Mouse (Mus musculus) limb, embryonic 15.5 days (tissue): ENCODE data around the gene Cd68. TPM values are rescaled to one million over a fixed set of nuclear protein-coding genes. Genes with fewer than 3 reads are reported as not detected.

Experiments used
- ATAC-seq: fragments of 200-750 bp; cut with Nextera tagmentation; 2 replicates; pipeline ENCODE4 v1.8.0; 2017; ENCODE audit warnings: low read depth, moderate TSS enrichment; ENCODE audit not compliant: insufficient number of reproducible peaks, low FRiP score, low TSS enrichment
- H3K27ac ChIP-seq: fragments of 300-500 bp; sonication (generic); 2 replicates; pipeline ENCODE4 v1.5.1; 2015; ENCODE audit warnings: moderate library complexity, mild to moderate bottlenecking, inconsistent platforms
- H3K27me3 ChIP-seq: fragments of 300-500 bp; sonication (generic); 2 replicates; pipeline ENCODE4 v1.6.1; 2015; ENCODE audit warnings: inconsistent platforms
- H3K36me3 ChIP-seq: fragments of 300-500 bp; sonication (generic); 2 replicates; pipeline ENCODE4 v1.6.1; 2015; ENCODE audit warnings: inconsistent platforms
- H3K4me1 ChIP-seq: fragments of 300-500 bp; sonication (generic); 2 replicates; pipeline ENCODE4 v1.6.1; 2015; ENCODE audit warnings: inconsistent platforms
- H3K4me2 ChIP-seq: fragments of 300-500 bp; sonication (generic); 2 replicates; pipeline ENCODE4 v1.6.1; 2015; ENCODE audit warnings: mild to moderate bottlenecking, inconsistent platforms
- H3K4me3 ChIP-seq: fragments of 300-500 bp; sonication (generic); 2 replicates; pipeline ENCODE4 v1.5.1; 2015; ENCODE audit warnings: mild to moderate bottlenecking, inconsistent platforms
- H3K9ac ChIP-seq: fragments of 300-500 bp; sonication (generic); 2 replicates; pipeline ENCODE4 v1.6.1; 2015; ENCODE audit warnings: inconsistent platforms
- H3K9me3 ChIP-seq: fragments of 300-500 bp; sonication (generic); 2 replicates; pipeline ENCODE4 v1.6.1; 2016; ENCODE audit warnings: inconsistent platforms
- WGBS: fragments of 180-500 bp; shearing (Covaris S2); methylation state at CpG from one replicate; pipeline ENCODE4 v1.1.7; 2015; 5-methylcytosine and 5-hydroxymethylcytosine counted together
- polyA plus RNA-seq: library from polyadenylated mRNA; unstranded; fragments of >200 nt; fragmentation: Nextera tagmentation; extraction: Ambion mirVana; gene quantifications from 2 replicates; pipeline ENCODE4 v1.2.1, GENCODE M21; 2015

Gene Cd68
- polyA plus RNA-seq, 1 experiment from 2014 or later, result 18.2 TPM

- peak within 1 kb of the TSS; percentile 85 for H3K9ac ChIP-seq
- H3K4me1 ChIP-seq, result peaks cover 66% of the 10 kb centered on the region
- peak within 1 kb of the TSS; percentile 79 for H3K4me3 ChIP-seq
- peak; percentile 93 for ATAC-seq
- H3K9me3 ChIP-seq, result no peaks in the 10 kb centered on the region
- WGBS, result under 1% methylated on average over 80 of the region's 80 CpGs
- peaks cover 35% of the 10 kb centered on the region for H3K36me3 ChIP-seq
- peak within 1 kb of the TSS; percentile 69 for H3K4me2 ChIP-seq
- no peaks in the 10 kb centered on the region for H3K27me3 ChIP-seq
- peak within 1 kb of the TSS; percentile 94 for H3K27ac ChIP-seq
Measured at GRCm38 (mm10) chr11:69681314-69682208, 15.6 kb upstream of the Cd68 start, which contains the start of gene Senp3. Gene Senp3, minus strand, starts transcription at chr11:69682084.

GRCm38 (mm10) chr11:69680136-69680855 is 14.3 kb upstream of the Cd68 start:
- Histone ChIP-seq H3K9ac (no peak overlapping the region), H3K27me3 (no peaks in the 10 kb centered on the region), H3K4me3 (peak overlapping the region; percentile 79), H3K27ac (no peak overlapping the region), H3K4me2 (peak overlapping the region; percentile 69), H3K36me3 (peaks cover 48% of the 10 kb centered on the region), H3K4me1 (peaks cover 53% of the 10 kb centered on the region), H3K9me3 (no peaks in the 10 kb centered on the region)
- no peak for ATAC-seq
- 88% methylated on average over 30 of the region's 30 CpGs for WGBS

GRCm38 (mm10) chr11:69679144-69679543 is 13.2 kb upstream of the Cd68 start:
- H3K9ac ChIP-seq, result no peak overlapping the region
- H3K4me3 ChIP-seq, result no peak overlapping the region
- peaks cover 42% of the 10 kb centered on the region for H3K4me1 ChIP-seq
- H3K27me3 ChIP-seq, result no peaks in the 10 kb centered on the region
- no peak for ATAC-seq
- no CpG with 5 or more reads among the region's 2 CpGs for WGBS
- no peak overlapping the region for H3K27ac ChIP-seq
- no peak overlapping the region for H3K4me2 ChIP-seq
- no peaks in the 10 kb centered on the region for H3K9me3 ChIP-seq
- peaks cover 59% of the 10 kb centered on the region for H3K36me3 ChIP-seq

GRCm38 (mm10) chr11:69672211-69672706 is 6.3 kb upstream of the Cd68 start, which contains the start of gene Eif4a1:
Gene Eif4a1, minus strand, starts transcription at chr11:69672423.
- Histone ChIP-seq H3K36me3 (peaks cover 76% of the 10 kb centered on the region), H3K9me3 (no peaks in the 10 kb centered on the region), H3K9ac (peak within 1 kb of the TSS; percentile 95), H3K4me3 (peak within 1 kb of the TSS; percentile 96), H3K4me1 (peaks cover 27% of the 10 kb centered on the region), H3K27me3 (no peaks in the 10 kb centered on the region), H3K27ac (peak within 1 kb of the TSS; percentile 98), H3K4me2 (peak within 1 kb of the TSS; percentile 82)
- WGBS, result under 1% methylated on average over 36 of the region's 36 CpGs
- peak; percentile 98 for ATAC-seq

- WGBS, result 0% methylated on average over 43 of the region's 43 CpGs
- no peaks in the 10 kb centered on the region for H3K9me3 ChIP-seq
- peaks cover 73% of the 10 kb centered on the region for H3K36me3 ChIP-seq
- peak overlapping the region; percentile 82 for H3K4me2 ChIP-seq
- ATAC-seq, result no peak
- H3K9ac ChIP-seq, result peak overlapping the region; percentile 95
- H3K27me3 ChIP-seq, result no peaks in the 10 kb centered on the region
- H3K4me3 ChIP-seq, result peak overlapping the region; percentile 96
- peak overlapping the region; percentile 98 for H3K27ac ChIP-seq
- H3K4me1 ChIP-seq, result peaks cover 27% of the 10 kb centered on the region
Measured at GRCm38 (mm10) chr11:69671726-69672124, 5.8 kb upstream of the Cd68 start.

- peaks cover 27% of the 10 kb centered on the region for H3K4me1 ChIP-seq
- no peaks in the 10 kb centered on the region for H3K9me3 ChIP-seq
- ATAC-seq, result peak; percentile 74
- H3K27me3 ChIP-seq, result no peaks in the 10 kb centered on the region
- peak overlapping the region; percentile 95 for H3K9ac ChIP-seq
- peak overlapping the region; percentile 98 for H3K27ac ChIP-seq
- under 1% methylated on average over 55 of the region's 61 CpGs for WGBS
- peak overlapping the region; percentile 82 for H3K4me2 ChIP-seq
- H3K4me3 ChIP-seq, result peak overlapping the region; percentile 96
- peaks cover 73% of the 10 kb centered on the region for H3K36me3 ChIP-seq
Measured at GRCm38 (mm10) chr11:69670786-69671725, 5.1 kb upstream of the Cd68 start.

GRCm38 (mm10) chr11:69666665-69667005 is 682 bp upstream of the Cd68 start:
- Histone ChIP-seq H3K4me1 (peaks cover 31% of the 10 kb centered on the region), H3K4me2 (no peak overlapping the region), H3K9me3 (no peaks in the 10 kb centered on the region), H3K27me3 (no peaks in the 10 kb centered on the region), H3K9ac (no peak overlapping the region), H3K27ac (no peak overlapping the region), H3K36me3 (peaks cover 70% of the 10 kb centered on the region), H3K4me3 (no peak overlapping the region)
- no peak for ATAC-seq
- 82% methylated on average over 3 of the region's 3 CpGs for WGBS

- Histone ChIP-seq H3K36me3 (peaks cover 66% of the 10 kb centered on the region), H3K4me2 (no peak overlapping the region), H3K9ac (no peak overlapping the region), H3K4me3 (peak overlapping the region; percentile 0; the same call in 1 of the 2 replicates), H3K4me1 (peaks cover 34% of the 10 kb centered on the region), H3K27me3 (no peaks in the 10 kb centered on the region), H3K9me3 (no peaks in the 10 kb centered on the region), H3K27ac (peak overlapping the region; percentile 54)
- no peak for ATAC-seq
- 71% methylated on average over 9 of the region's 9 CpGs for WGBS
Measured at GRCm38 (mm10) chr11:69665457-69665960, 444 bp downstream of the Cd68 start.

GRCm38 (mm10) chr11:69664841-69665240 is 1.1 kb downstream of the Cd68 start:
- no peak overlapping the region for H3K9ac ChIP-seq
- no peak for ATAC-seq
- peaks cover 60% of the 10 kb centered on the region for H3K36me3 ChIP-seq
- peak overlapping the region; percentile 54 for H3K27ac ChIP-seq
- no peaks in the 10 kb centered on the region for H3K27me3 ChIP-seq
- no peak overlapping the region for H3K4me3 ChIP-seq
- no peak overlapping the region for H3K4me2 ChIP-seq
- peaks cover 27% of the 10 kb centered on the region for H3K4me1 ChIP-seq
- WGBS, result 88% methylated on average over 7 of the region's 7 CpGs
- H3K9me3 ChIP-seq, result no peaks in the 10 kb centered on the region

- 80% methylated on average over 6 of the region's 6 CpGs for WGBS
- H3K4me1 ChIP-seq, result peaks cover 18% of the 10 kb centered on the region
- no peaks in the 10 kb centered on the region for H3K9me3 ChIP-seq
- peaks cover 56% of the 10 kb centered on the region for H3K36me3 ChIP-seq
- H3K4me3 ChIP-seq, result no peak overlapping the region
- no peak overlapping the region for H3K9ac ChIP-seq
- H3K27ac ChIP-seq, result peak overlapping the region; percentile 97; the same call in 1 of the 2 replicates
- no peak overlapping the region for H3K4me2 ChIP-seq
- no peak for ATAC-seq
- no peaks in the 10 kb centered on the region for H3K27me3 ChIP-seq
Measured at GRCm38 (mm10) chr11:69663795-69664194, 2.2 kb downstream of the Cd68 start.
